In genomic region chr11:59155900-59156299, GRCm38 (mm10) we compare ENCODE assay signal across 23 mouse cellular contexts. TPM values are rescaled to one million over a fixed set of nuclear protein-coding genes. Genes with fewer than 3 reads are reported as not detected.
DNase-seq lines count a peak whose midpoint lies in the region; ATAC-seq and TF ChIP-seq lines count a peak whose summit lies in the region.
"Had no signal": no experiment of that assay in that cellular context is flagged by ENCODE, and none has a peak within 500 bp of the region (broad histone marks: within the 10 kb centered on the region; RNA-seq: fewer than 3 reads in every experiment).

No protein-coding gene starts in this region.

- H3K4me1 ChIP-seq in kidney, embryonic 16.5 days (ENCODE audit: insufficient read depth, low read length): no peaks in the 10 kb centered on the region

- peak; percentile 47 for DNase-seq in gastrocnemius, postnatal 10 days
- no peak for DNase-seq in gastrocnemius, adult 8-10 months (ENCODE audit: low spot score in 2 of 2)
- DNase-seq in kidney, postnatal 4 days: no peak
- no peak for DNase-seq in adrenal gland, postnatal 4 days (ENCODE audit: low spot score in 2 of 2)
- DNase-seq: adrenal gland, adult 2 months; adrenal gland, adult 8-10 months; adrenal gland, postnatal 10 days; adrenal gland, postnatal 14 days; adrenal gland, postnatal 25 days; adrenal gland, postnatal 36 days; B cell, adult 2 months; cerebellum, adult 11 months; cerebellum, adult 11-12 months; cerebellum, adult 18-20 months; cerebellum, adult 2 months had no signal

- WGBS in kidney, embryonic 16.5 days: 91% methylated on average over 5 of the region's 5 CpGs

- no peaks in the 10 kb centered on the region for H3K79me2 ChIP-seq in myocyte (ENCODE audit: control insufficient read depth, insufficient read depth)

- no peak overlapping the region for H3K9ac ChIP-seq in kidney, embryonic 16.5 days (replicated peaks; ENCODE audit: low read length)

- peaks cover 18% of the 10 kb centered on the region for H3K36me3 ChIP-seq in kidney, embryonic 16.5 days (ENCODE audit: insufficient read depth, low read length)
- no peaks in the 10 kb centered on the region for H3K36me3 ChIP-seq in myocyte (ENCODE audit: control insufficient read depth, insufficient read depth)

- no peak overlapping the region for H3K4me3 ChIP-seq in kidney, embryonic 16.5 days (ENCODE audit: low read length)
- H3K4me3 ChIP-seq in myocyte: no peak overlapping the region

- H3K27ac ChIP-seq in kidney, embryonic 16.5 days (ENCODE audit: low read length): no peak overlapping the region

- TF ChIP-seq POLR2A in myocyte (IDR thresholded peaks at IDR 0.05; ENCODE audit: insufficient read length, low read depth): no peak

- H3K4me2 ChIP-seq in kidney, embryonic 16.5 days (replicated peaks; ENCODE audit: low read depth, low read length): no peak overlapping the region
- no peak overlapping the region for H3K4me2 ChIP-seq in myocyte (ENCODE audit: low read depth)

- 0 out of 2 replicates have a peak, but pooled peaks have one; percentile 35 for ATAC-seq in kidney, embryonic 16.5 days (ENCODE audit: low FRiP score, low TSS enrichment)
- ATAC-seq: activated CD4-positive, CD25-positive, alpha-beta regulatory T cell, adult 4 months; CD4-positive, CD25-positive, alpha-beta regulatory T cell, adult 4 months; Patski had no signal

- H3K9me3 ChIP-seq in kidney, embryonic 16.5 days (ENCODE audit: low read length): no peaks in the 10 kb centered on the region
- H3K9me3 ChIP-seq: G1E had no signal

- H3ac ChIP-seq in myocyte (ENCODE audit: control insufficient read depth, insufficient read length): no peak overlapping the region

- no peaks in the 10 kb centered on the region for H3K27me3 ChIP-seq in kidney, embryonic 16.5 days (ENCODE audit: insufficient read depth, low read length)
- no peaks in the 10 kb centered on the region for H3K27me3 ChIP-seq in myocyte (ENCODE audit: control insufficient read depth, insufficient read depth, insufficient read length)
- H3K27me3 ChIP-seq: CH12.LX, Patski had no signal

TF ChIP-seq in myocyte, 11 proteins besides CTCF, POLR2A, EP300 and RAD21:
- no peak for TF ChIP-seq MAX (IDR thresholded peaks at IDR 0.05; ENCODE audit: low read depth)
- no peak for TF ChIP-seq SRF (IDR thresholded peaks at IDR 0.05; ENCODE audit: control insufficient read depth, insufficient read length, low read depth)
- no peak for TF ChIP-seq E2F4 (IDR thresholded peaks at IDR 0.05; ENCODE audit: insufficient read depth)
- TF ChIP-seq POLR2AphosphoS2 (IDR thresholded peaks at IDR 0.05; ENCODE audit: insufficient read length, low read depth): no peak
- no peak for TF ChIP-seq TCF12 (IDR thresholded peaks at IDR 0.05; ENCODE audit: insufficient read depth, poor library complexity, severe bottlenecking)
- no peak for TF ChIP-seq REST (IDR thresholded peaks at IDR 0.05; ENCODE audit: insufficient read depth, insufficient read length)
- TF ChIP-seq MYOG (IDR thresholded peaks at IDR 0.05; ENCODE audit: control insufficient read depth in 1 of 3, insufficient read depth in 1 of 3, insufficient read length in 2 of 3, low read depth in 2 of 3): peak in 2 of 3 experiments; percentile 53 to 80
- TF ChIP-seq MYOD1 (IDR thresholded peaks at IDR 0.05; ENCODE audit: control insufficient read depth in 1 of 3, insufficient read length in 2 of 3, low read depth in 2 of 3): peak in 2 of 3 experiments; percentile 54 to 79
- no peak for TF ChIP-seq USF1 (IDR thresholded peaks at IDR 0.05; ENCODE audit: low read depth)
- no peak for TF ChIP-seq CEBPB (IDR thresholded peaks at IDR 0.05; ENCODE audit: insufficient read depth, poor library complexity, severe bottlenecking)
- no peak for TF ChIP-seq TCF3 (IDR thresholded peaks at IDR 0.05; ENCODE audit: insufficient read length, low read depth)

RNA-seq across cellular contexts. Expression of gene Iba57, which starts 7.6 kb away (rescaled TPM):
- total RNA-seq in gastrocnemius, postnatal 10 days (2021): 10 to 100 TPM in 1 of 2 experiments, 1 to 10 TPM in 1; 9.4 to 10.6 TPM
- total RNA-seq in gastrocnemius, adult 8-10 months (2022): 1 to 10 TPM; 6.1 to 7.4 (median 7.0) TPM
- polyA plus RNA-seq in kidney, embryonic 16.5 days (2015; fragmentation: Nextera tagmentation; extraction: Ambion mirVana): 6.9 and 8.5 TPM in 2 replicates
- polyA plus RNA-seq in myocyte (2012; fragmentation: generic; extraction: Trizol): 3.8 TPM
- total RNA-seq in adrenal gland, postnatal 4 days (2021): 10 to 100 TPM; 17.7 to 18.4 TPM

RNA-seq across cellular contexts. Expression of gene Obscn, which starts 19.7 kb away (rescaled TPM):
- 100 to 1,000 TPM; 664 to 666 TPM for total RNA-seq in gastrocnemius, postnatal 10 days (2021)
- total RNA-seq in gastrocnemius, adult 8-10 months (2022): 1,000 to 10,000 TPM; 2,003 to 2,639 (median 2,223) TPM
- 0.50 and 0.51 TPM in 2 replicates for polyA plus RNA-seq in kidney, embryonic 16.5 days (2015; fragmentation: Nextera tagmentation; extraction: Ambion mirVana)
- 25.0 TPM for polyA plus RNA-seq in myocyte (2012; fragmentation: generic; extraction: Trizol)
- 10 to 100 TPM in 1 of 2 experiments, 1 to 10 TPM in 1; 9.0 to 22.3 TPM for total RNA-seq in adrenal gland, postnatal 4 days (2021)
- polyA plus RNA-seq: activated CD4-positive, CD25-positive, alpha-beta regulatory T cell, adult 4 months; CD4-positive, CD25-positive, alpha-beta regulatory T cell, adult 4 months had no signal

RNA-seq across cellular contexts. Expression of gene Gjc2, which starts 27.1 kb away (rescaled TPM):
- total RNA-seq in gastrocnemius, postnatal 10 days (2021): 1 to 10 TPM in 1 of 2 experiments, under 1 TPM in 1; 0.78 to 1.2 TPM
- under 1 TPM in 1 of 4 experiments, not detected in 3; 0.16 TPM for total RNA-seq in gastrocnemius, adult 8-10 months (2022)
- polyA plus RNA-seq in kidney, embryonic 16.5 days (2015; fragmentation: Nextera tagmentation; extraction: Ambion mirVana): 0.36 and 0.67 TPM in 2 replicates
- polyA plus RNA-seq in myocyte (2012; fragmentation: generic; extraction: Trizol): 0.04 TPM
- under 1 TPM; 0.59 to 0.62 TPM for total RNA-seq in adrenal gland, postnatal 4 days (2021)
- total RNA-seq: ES-E14, G1E had no signal
- polyA plus RNA-seq: activated CD4-positive, CD25-positive, alpha-beta regulatory T cell, adult 4 months; CD4-positive, CD25-positive, alpha-beta regulatory T cell, adult 4 months; G1E had no signal

RNA-seq across cellular contexts. Expression of gene Guk1, which starts 36.1 kb away (rescaled TPM):
- 10 to 100 TPM; 20.8 to 22.0 TPM for total RNA-seq in gastrocnemius, postnatal 10 days (2021)
- total RNA-seq in gastrocnemius, adult 8-10 months (2022): 10 to 100 TPM; 36.2 to 43.1 (median 36.8) TPM
- 134 and 141 TPM in 2 replicates for polyA plus RNA-seq in kidney, embryonic 16.5 days (2015; fragmentation: Nextera tagmentation; extraction: Ambion mirVana)
- polyA plus RNA-seq in myocyte (2012; fragmentation: generic; extraction: Trizol): 63.5 TPM
- total RNA-seq in adrenal gland, postnatal 4 days (2021): 10 to 100 TPM; 58.9 to 62.8 TPM

RNA-seq across cellular contexts. Expression of gene Mrpl55, which starts 46.4 kb away (rescaled TPM):
- 10 to 100 TPM; 36.7 to 38.0 TPM for total RNA-seq in gastrocnemius, postnatal 10 days (2021)
- total RNA-seq in gastrocnemius, adult 8-10 months (2022): 10 to 100 TPM; 51.9 to 58.6 (median 56.0) TPM
- 103 and 104 TPM in 2 replicates for polyA plus RNA-seq in kidney, embryonic 16.5 days (2015; fragmentation: Nextera tagmentation; extraction: Ambion mirVana)
- polyA plus RNA-seq in myocyte (2012; fragmentation: generic; extraction: Trizol): 36.0 TPM
- 10 to 100 TPM; 52.0 to 57.9 TPM for total RNA-seq in adrenal gland, postnatal 4 days (2021)

Comparison
In these comparisons a context has a peak if more than half of its experiments do, and no peak if none do; other contexts are left out.
1. RNA of gene Obscn, which starts 19.7 kb away (total RNA-seq): 2,003 to 2,639 TPM in gastrocnemius, adult 8-10 months and 664 to 666 TPM in gastrocnemius, postnatal 10 days; 9.0 to 22.3 TPM in adrenal gland, postnatal 4 days; every median in the first group is over 10 times any median in the second.